Mouse (Mus musculus): ENCODE data around the gene Lrrc4. TPM values are rescaled to one million over a fixed set of nuclear protein-coding genes. Genes with fewer than 3 reads are reported as not detected.

Lrrc4 gene
- total and polyA plus RNA-seq, 2 experiments from 2014 or later = 5.8 to 61.2 TPM

DNA sequence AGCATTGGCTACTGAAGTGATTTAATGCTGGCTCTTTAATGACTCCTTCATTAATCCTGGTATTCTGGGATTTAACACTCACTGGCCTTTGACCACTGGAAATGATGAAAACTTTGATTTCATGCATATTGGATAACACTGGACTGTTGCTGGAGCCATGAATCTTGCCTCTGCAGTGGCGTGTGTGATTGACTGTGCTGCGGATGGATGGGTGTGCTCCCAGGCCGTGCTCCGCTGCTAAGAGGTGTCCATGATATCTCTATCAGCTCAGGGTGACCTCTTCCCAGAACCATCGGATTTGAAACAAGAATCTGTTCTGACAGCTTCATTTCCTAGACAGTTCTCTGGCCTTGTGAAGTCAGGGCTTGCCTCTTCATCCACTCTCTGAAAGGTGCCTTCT lies 145.8 kb downstream of the Lrrc4 start:
- 62% methylated on average over 5 of the region's 5 CpGs for WGBS
- Histone ChIP-seq H3K9ac (replicated peaks; ENCODE audit: low read length, poor library complexity, severe bottlenecking) (no peak overlapping the region), H3K4me2 (ENCODE audit: low read depth, low read length, poor library complexity, severe bottlenecking) (no peak overlapping the region), H3K27me3 (ENCODE audit: insufficient read depth, low read length) (no peaks in the 10 kb centered on the region), H3K27ac (ENCODE audit: low read depth, low read length) (no peak overlapping the region), H3K4me1 (ENCODE audit: insufficient read depth, low read length) (no peaks in the 10 kb centered on the region), H3K36me3 (ENCODE audit: insufficient read depth, low read length) (no peaks in the 10 kb centered on the region), H3K9me3 (ENCODE audit: low read length) (no peaks in the 10 kb centered on the region), H3K4me3 (ENCODE audit: low read depth, low read length) (no peak overlapping the region)
- no peak for TF ChIP-seq CTCF (IDR thresholded peaks at IDR 0.05)
- DNase-seq (ENCODE audit: low spot score) (no peak), ATAC-seq (ENCODE audit: low FRiP score) (no peak)

GRCm38 (mm10) chr6:28685052-28685451 lies 146.5 kb downstream of the Lrrc4 start:
- Histone ChIP-seq H3K4me2 (ENCODE audit: low read depth, low read length, poor library complexity, severe bottlenecking) (no peak overlapping the region), H3K36me3 (ENCODE audit: insufficient read depth, low read length) (no peaks in the 10 kb centered on the region), H3K9me3 (ENCODE audit: low read length) (no peaks in the 10 kb centered on the region), H3K27ac (ENCODE audit: low read depth, low read length) (no peak overlapping the region), H3K9ac (replicated peaks; ENCODE audit: low read length, poor library complexity, severe bottlenecking) (no peak overlapping the region), H3K4me3 (ENCODE audit: low read depth, low read length) (no peak overlapping the region), H3K4me1 (ENCODE audit: insufficient read depth, low read length) (no peaks in the 10 kb centered on the region), H3K27me3 (ENCODE audit: insufficient read depth, low read length) (no peaks in the 10 kb centered on the region)
- no peak for ATAC-seq (ENCODE audit: low FRiP score)
- TF ChIP-seq CTCF (IDR thresholded peaks at IDR 0.05) = no peak
- DNase-seq (ENCODE audit: low spot score) = no peak
- 46% methylated on average over 3 of the region's 3 CpGs for WGBS

GRCm38 (mm10) chr6:28681521-28682457 lies 149.8 kb downstream of the Lrrc4 start:
- Histone ChIP-seq H3K27me3 (ENCODE audit: insufficient read depth, low read length) (no peaks in the 10 kb centered on the region), H3K4me1 (ENCODE audit: insufficient read depth, low read length) (no peaks in the 10 kb centered on the region), H3K4me2 (ENCODE audit: low read depth, low read length, poor library complexity, severe bottlenecking) (no peak overlapping the region), H3K9me3 (ENCODE audit: low read length) (no peaks in the 10 kb centered on the region), H3K4me3 (ENCODE audit: low read depth, low read length) (no peak overlapping the region), H3K27ac (ENCODE audit: low read depth, low read length) (no peak overlapping the region), H3K9ac (replicated peaks; ENCODE audit: low read length, poor library complexity, severe bottlenecking) (no peak overlapping the region), H3K36me3 (ENCODE audit: insufficient read depth, low read length) (no peaks in the 10 kb centered on the region)
- no peak for DNase-seq (ENCODE audit: low spot score)
- no peak for TF ChIP-seq CTCF (IDR thresholded peaks at IDR 0.05)
- 92% methylated on average over 8 of the region's 8 CpGs for WGBS
- ATAC-seq (ENCODE audit: low FRiP score) = no peak

DNA sequence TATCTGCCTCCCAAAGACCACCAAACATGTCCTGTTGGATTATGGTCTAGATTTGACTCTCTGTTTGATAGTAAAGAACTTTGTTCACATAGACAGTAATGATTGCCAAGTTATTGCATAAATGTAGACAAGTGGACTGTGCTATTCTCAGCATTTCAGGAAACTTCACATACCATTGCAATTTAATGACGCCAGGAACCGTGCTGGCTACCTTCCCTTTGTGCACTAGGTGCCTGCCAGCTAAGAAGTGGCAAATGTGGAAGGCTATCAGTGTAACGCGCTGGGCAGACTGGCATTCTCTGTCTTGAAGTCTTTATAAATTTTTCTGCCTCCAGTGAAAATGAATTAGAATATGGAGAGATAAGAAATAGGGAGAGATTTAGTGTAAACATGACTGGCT lies 151.0 kb downstream of the Lrrc4 start:
- H3K4me1 ChIP-seq (ENCODE audit: insufficient read depth, low read length) = no peaks in the 10 kb centered on the region
- 79% methylated on average over 4 of the region's 4 CpGs for WGBS
- DNase-seq (ENCODE audit: low spot score) = no peak
- ATAC-seq (ENCODE audit: low FRiP score) = no peak
- H3K4me3 ChIP-seq (ENCODE audit: low read depth, low read length) = no peak overlapping the region
- no peak overlapping the region for H3K4me2 ChIP-seq (ENCODE audit: low read depth, low read length, poor library complexity, severe bottlenecking)
- no peaks in the 10 kb centered on the region for H3K27me3 ChIP-seq (ENCODE audit: insufficient read depth, low read length)
- no peaks in the 10 kb centered on the region for H3K36me3 ChIP-seq (ENCODE audit: insufficient read depth, low read length)
- H3K9me3 ChIP-seq (ENCODE audit: low read length) = no peaks in the 10 kb centered on the region
- H3K27ac ChIP-seq (ENCODE audit: low read depth, low read length) = no peak overlapping the region
- no peak overlapping the region for H3K9ac ChIP-seq (replicated peaks; ENCODE audit: low read length, poor library complexity, severe bottlenecking)
- TF ChIP-seq CTCF (IDR thresholded peaks at IDR 0.05) = no peak

DNA sequence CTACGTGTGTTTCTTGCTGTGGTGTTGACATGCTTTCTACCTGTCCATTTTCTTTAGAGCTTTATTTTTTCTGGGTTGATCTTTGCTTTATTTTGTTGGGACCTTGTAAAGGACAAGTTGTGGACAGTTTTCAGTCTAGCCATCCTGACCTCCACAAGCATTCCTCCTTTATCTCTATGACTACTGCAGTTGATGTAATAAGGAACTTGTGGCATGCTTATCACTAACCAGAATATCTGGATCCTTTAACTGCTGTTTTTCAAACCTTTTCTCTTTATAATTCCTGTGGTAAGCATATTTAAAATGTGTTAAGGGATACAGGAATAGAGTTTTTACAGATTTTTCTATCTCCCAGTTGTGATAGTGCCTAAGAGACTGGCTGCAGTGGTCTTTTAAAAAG lies 152.7 kb downstream of the Lrrc4 start:
- Histone ChIP-seq H3K36me3 (ENCODE audit: insufficient read depth, low read length) (no peaks in the 10 kb centered on the region), H3K27me3 (ENCODE audit: insufficient read depth, low read length) (no peaks in the 10 kb centered on the region), H3K4me2 (ENCODE audit: low read depth, low read length, poor library complexity, severe bottlenecking) (no peak overlapping the region), H3K9ac (replicated peaks; ENCODE audit: low read length, poor library complexity, severe bottlenecking) (no peak overlapping the region), H3K9me3 (ENCODE audit: low read length) (no peaks in the 10 kb centered on the region), H3K4me3 (ENCODE audit: low read depth, low read length) (no peak overlapping the region), H3K4me1 (ENCODE audit: insufficient read depth, low read length) (no peaks in the 10 kb centered on the region), H3K27ac (ENCODE audit: low read depth, low read length) (no peak overlapping the region)
- DNase-seq (ENCODE audit: low spot score) (no peak), ATAC-seq (ENCODE audit: low FRiP score) (no peak)
- 84% methylated on average over 1 of the region's 1 CpGs for WGBS
- TF ChIP-seq CTCF (IDR thresholded peaks at IDR 0.05) = no peak

GRCm38 (mm10) chr6:28674686-28675085 lies 156.9 kb downstream of the Lrrc4 start:
- Histone ChIP-seq H3K9ac (replicated peaks; ENCODE audit: low read length, poor library complexity, severe bottlenecking) (no peak overlapping the region), H3K9me3 (ENCODE audit: low read length) (no peaks in the 10 kb centered on the region), H3K4me3 (ENCODE audit: low read depth, low read length) (no peak overlapping the region), H3K27ac (ENCODE audit: low read depth, low read length) (no peak overlapping the region), H3K27me3 (ENCODE audit: insufficient read depth, low read length) (no peaks in the 10 kb centered on the region), H3K4me2 (ENCODE audit: low read depth, low read length, poor library complexity, severe bottlenecking) (no peak overlapping the region), H3K36me3 (ENCODE audit: insufficient read depth, low read length) (no peaks in the 10 kb centered on the region), H3K4me1 (ENCODE audit: insufficient read depth, low read length) (no peaks in the 10 kb centered on the region)
- 91% methylated on average over 1 of the region's 1 CpGs for WGBS
- ATAC-seq (ENCODE audit: low FRiP score) (no peak), DNase-seq (ENCODE audit: low spot score) (no peak)
- no peak for TF ChIP-seq CTCF (IDR thresholded peaks at IDR 0.05)

Measured in midbrain, postnatal 0 days (tissue).